Mouse (Mus musculus) neural tube, embryonic 11.5 days (tissue): ENCODE measurements around the gene Atxn7l3. TPM values are rescaled to one million over a fixed set of nuclear protein-coding genes. Genes with fewer than 3 reads are reported as not detected.

ENCODE experiments used
- polyA plus RNA-seq: library from polyadenylated mRNA; unstranded; fragments of >200 nt; fragmentation: Nextera tagmentation; extraction: Ambion mirVana; gene quantifications from 2 replicates; pipeline ENCODE4 v1.2.1, GENCODE M21; 2014

The Atxn7l3 gene
- polyA plus RNA-seq, 1 experiment from 2014 or later = 20.0 TPM

Other genes with a start within 250 kb of the Atxn7l3 start
- 15.8 and 16.2 TPM in 2 replicates for gene Mpp2, start 208.1 kb downstream of the Atxn7l3 start, polyA plus RNA-seq
- not detected in 2 replicates for gene Ppy, start 195.3 kb downstream of the Atxn7l3 start, polyA plus RNA-seq
- 1.0 TPM in 1 of 2 replicates, not detected in the other for gene Pyy, start 188.8 kb downstream of the Atxn7l3 start, polyA plus RNA-seq
- not detected in 2 replicates for gene Nags, start 151.1 kb downstream of the Atxn7l3 start, polyA plus RNA-seq
- 34.2 and 34.9 TPM in 2 replicates for gene Tmem101, start 140.2 kb downstream of the Atxn7l3 start, polyA plus RNA-seq
- 74.2 and 81.9 TPM in 2 replicates for gene Lsm12, start 111.3 kb downstream of the Atxn7l3 start, polyA plus RNA-seq
- gene G6pc3, start 107.0 kb downstream of the Atxn7l3 start, polyA plus RNA-seq = 30.0 and 35.3 TPM in 2 replicates
- 41.1 and 42.7 TPM in 2 replicates for gene Hdac5, start 66.5 kb downstream of the Atxn7l3 start, polyA plus RNA-seq
- gene BC030867, start 47.7 kb downstream of the Atxn7l3 start, polyA plus RNA-seq = 17.9 and 18.6 TPM in 2 replicates
- not detected in 2 replicates for gene Asb16, start 27.9 kb downstream of the Atxn7l3 start, polyA plus RNA-seq
- gene Tmub2, start 11.7 kb downstream of the Atxn7l3 start, polyA plus RNA-seq = 61.7 and 64.5 TPM in 2 replicates
- gene Ubtf, start 23.1 kb upstream of the Atxn7l3 start, polyA plus RNA-seq = 86.0 and 93.2 TPM in 2 replicates
- 26.6 and 28.4 TPM in 2 replicates for gene Slc4a1, start 69.6 kb upstream of the Atxn7l3 start, polyA plus RNA-seq
- 46.7 and 51.5 TPM in 2 replicates for gene Rundc3a, start 96.8 kb upstream of the Atxn7l3 start, polyA plus RNA-seq
- 174 and 184 TPM in 2 replicates for gene Slc25a39, start 111.3 kb upstream of the Atxn7l3 start, polyA plus RNA-seq
- 54.2 and 54.8 TPM in 2 replicates for gene Grn, start 133.7 kb upstream of the Atxn7l3 start, polyA plus RNA-seq
- 11.6 and 12.0 TPM in 2 replicates for gene Fam171a2, start 151.1 kb upstream of the Atxn7l3 start, polyA plus RNA-seq
- gene Itga2b, start 173.5 kb upstream of the Atxn7l3 start, polyA plus RNA-seq = 5.3 and 6.1 TPM in 2 replicates